Comparison of ENCODE assay signal across 15 mouse cellular contexts in the genomic region with DNA sequence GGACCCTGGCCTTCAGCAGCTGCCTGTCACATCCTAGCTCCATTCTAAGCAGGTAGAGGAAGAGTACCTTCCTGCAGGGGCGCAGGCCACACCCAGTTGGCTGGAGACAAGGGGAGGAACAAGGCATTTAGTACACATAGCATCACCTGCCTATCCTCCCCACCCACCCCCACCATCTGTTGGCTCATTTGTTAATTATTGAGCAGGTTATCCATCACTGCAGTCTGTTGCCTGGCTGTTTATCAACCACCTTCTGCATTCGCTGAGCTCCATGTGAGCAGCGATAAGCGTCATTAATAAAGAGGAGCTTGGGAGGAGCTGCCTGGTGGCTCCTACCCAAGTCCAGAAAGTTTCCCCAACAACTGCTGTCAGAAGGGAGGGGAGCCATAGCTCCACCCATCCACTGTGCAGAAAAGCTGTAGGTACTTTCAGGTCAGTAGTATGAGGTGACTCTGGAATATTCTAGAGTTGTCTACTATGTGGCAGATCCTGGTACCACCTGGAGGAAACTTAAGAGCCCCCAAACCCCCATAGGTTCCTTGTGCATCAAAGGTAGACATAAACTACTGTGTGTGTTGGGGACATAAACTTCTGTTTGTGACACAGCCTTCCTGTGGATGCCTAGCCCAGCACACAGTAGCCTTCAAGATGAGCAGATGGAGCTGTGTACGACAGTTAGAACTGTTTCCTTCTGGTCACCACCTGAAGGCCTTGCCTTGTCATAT.
DNase-seq lines count a peak whose midpoint lies in the region; ATAC-seq and TF ChIP-seq lines count a peak whose summit lies in the region.
"Had no signal": no experiment of that assay in that cellular context is flagged by ENCODE, and none has a peak within 500 bp of the region (broad histone marks: within the 10 kb centered on the region; RNA-seq: fewer than 3 reads in every experiment).

No protein-coding gene starts in this region.

- no peaks in the 10 kb centered on the region for H3K36me3 ChIP-seq in MEL (ENCODE audit: control insufficient read depth in 1 of 2, insufficient read depth in 2 of 2, low read length in 2 of 2)
- H3K36me3 ChIP-seq: embryonic facial prominence, embryonic 15.5 days; limb, embryonic 12.5 days had no signal

- H3K4me3 ChIP-seq in MEL (ENCODE audit: control insufficient read depth in 1 of 2, insufficient read depth in 1 of 2, low read depth in 2 of 2, low read length in 2 of 2) = no peak overlapping the region
- no peak overlapping the region for H3K4me3 ChIP-seq in cerebellum, adult 2 months (replicated peaks; ENCODE audit: insufficient read depth, low read depth, low read length)
- H3K4me3 ChIP-seq: embryonic facial prominence, embryonic 15.5 days; limb, embryonic 12.5 days had no signal

- 86% methylated on average over 5 of the region's 5 CpGs for WGBS in cerebellum, adult 2 months

- H3K79me2 ChIP-seq in MEL (ENCODE audit: control insufficient read depth, insufficient read depth, low read length, poor library complexity) = no peaks in the 10 kb centered on the region

- TF ChIP-seq RAD21 in MEL (IDR thresholded peaks at IDR 0.05; ENCODE audit: low read depth, low read length) = no peak

- H3K9me3 ChIP-seq in MEL (replicated peaks; ENCODE audit: insufficient read depth, low read length) = no peaks in the 10 kb centered on the region
- H3K9me3 ChIP-seq: embryonic facial prominence, embryonic 15.5 days; limb, embryonic 12.5 days had no signal

- TF ChIP-seq CTCF in MEL (IDR thresholded peaks at IDR 0.05 in 2 of 3, conservative IDR thresholded peaks at IDR 0.05 in 1 of 3; ENCODE audit: control insufficient read depth in 1 of 3, insufficient read depth in 1 of 3, low read depth in 2 of 3, low read length in 3 of 3, poor library complexity in 1 of 3, severe bottlenecking in 1 of 3) = no peak
- TF ChIP-seq CTCF in cerebellum, adult 2 months (IDR thresholded peaks at IDR 0.05; ENCODE audit: borderline replicate concordance, insufficient read depth, low read depth, low read length) = no peak

- H3K4me1 ChIP-seq in MEL (ENCODE audit: control insufficient read depth in 1 of 2, insufficient read depth in 2 of 2, low read length in 2 of 2) = no peaks in the 10 kb centered on the region
- peaks cover 9% of the 10 kb centered on the region for H3K4me1 ChIP-seq in cerebellum, adult 2 months (ENCODE audit: control insufficient read depth, insufficient read depth, low read length)
- H3K4me1 ChIP-seq: embryonic facial prominence, embryonic 15.5 days had no signal

- no peak for TF ChIP-seq POLR2A in MEL (IDR thresholded peaks at IDR 0.05; ENCODE audit: control insufficient read depth in 1 of 2, insufficient read depth in 1 of 2, low read depth in 1 of 2, low read length in 2 of 2, poor library complexity in 1 of 2)
- TF ChIP-seq POLR2A in cerebellum, adult 2 months (IDR thresholded peaks at IDR 0.05; ENCODE audit: borderline replicate concordance, insufficient read depth, low read length) = no peak

- peak; percentile 84 for ATAC-seq in erythroid progenitor cell, adult 5-6 weeks (replicated peaks; ENCODE audit: low FRiP score, poor library complexity, severe bottlenecking)
- ATAC-seq in megakaryocyte progenitor cell, adult 5-6 weeks (replicated peaks; ENCODE audit: poor library complexity) = peak; percentile 85

- H3K27me3 ChIP-seq in MEL (ENCODE audit: control insufficient read depth in 1 of 2, insufficient read depth in 2 of 2, low read length in 2 of 2) = no peaks in the 10 kb centered on the region
- no peaks in the 10 kb centered on the region for H3K27me3 ChIP-seq in cerebellum, adult 2 months (ENCODE audit: control insufficient read depth, insufficient read depth, low read length)
- H3K27me3 ChIP-seq: embryonic facial prominence, embryonic 15.5 days had no signal

- no peak overlapping the region for H3K9ac ChIP-seq in MEL (ENCODE audit: control insufficient read depth, low read depth, low read length, poor library complexity, severe bottlenecking)
- H3K9ac ChIP-seq: embryonic facial prominence, embryonic 15.5 days; limb, embryonic 12.5 days had no signal

- peak overlapping the region; percentile 62 for H3K27ac ChIP-seq in MEL (ENCODE audit: control insufficient read depth, low read depth, low read length)
- no peak overlapping the region for H3K27ac ChIP-seq in cerebellum, adult 2 months (ENCODE audit: insufficient read depth, low read length)
- H3K27ac ChIP-seq: embryonic facial prominence, embryonic 15.5 days; limb, embryonic 12.5 days; macrophage had no signal

- TF ChIP-seq EP300 in MEL (IDR thresholded peaks at IDR 0.05; ENCODE audit: low read depth in 1 of 2, low read length in 2 of 2) = peak; percentile 36 to 73; a peak in 3 of 4 replicates

- peak; percentile 57 for DNase-seq in MEL (ENCODE audit: low read depth, low spot score)
- DNase-seq in kidney, postnatal 14 days = peak; percentile 48
- no peak for DNase-seq in neural tube, embryonic 10.5 days (ENCODE audit: extremely low spot score, low spot score)
- DNase-seq in cerebellum, adult 9-10 months = no peak
- DNase-seq in frontal cortex, postnatal 10 days (ENCODE audit: low spot score in 2 of 2) = no peak
- DNase-seq in cerebellum, adult 2 months = no peak
- DNase-seq: adrenal gland, postnatal 14 days; cerebellum, postnatal 14 days; heart, postnatal 4 days; right cerebral cortex, adult 18-20 months had no signal

TF ChIP-seq in MEL, 35 proteins besides CTCF, POLR2A, EP300 and RAD21:
- TF ChIP-seq CHD2 (IDR thresholded peaks at IDR 0.05; ENCODE audit: low read length) = no peak
- no peak for TF ChIP-seq ZKSCAN1 (IDR thresholded peaks at IDR 0.05; ENCODE audit: low read depth, low read length)
- TF ChIP-seq JUND (IDR thresholded peaks at IDR 0.05; ENCODE audit: low read depth, low read length) = no peak
- TF ChIP-seq MYB (IDR thresholded peaks at IDR 0.05; ENCODE audit: low read depth, low read length) = no peak
- TF ChIP-seq TCF12 (IDR thresholded peaks at IDR 0.05; ENCODE audit: low read depth, low read length) = peak; percentile 79
- TF ChIP-seq TAL1 (IDR thresholded peaks at IDR 0.05; ENCODE audit: low read length) = peak; percentile 49
- TF ChIP-seq NRF1 (IDR thresholded peaks at IDR 0.05; ENCODE audit: insufficient read depth, low read depth, low read length, poor library complexity, severe bottlenecking) = no peak
- TF ChIP-seq USF2 (IDR thresholded peaks at IDR 0.05; ENCODE audit: borderline replicate concordance in 1 of 2, insufficient read depth in 1 of 2, low read depth in 1 of 2, low read length in 2 of 2) = no peak
- TF ChIP-seq MEF2A (IDR thresholded peaks at IDR 0.05; ENCODE audit: extremely low read depth, insufficient replicate concordance, low read depth, low read length, poor library complexity, severe bottlenecking) = no peak
- TF ChIP-seq E2F4 (IDR thresholded peaks at IDR 0.05; ENCODE audit: borderline replicate concordance, low read depth, low read length) = no peak
- no peak for TF ChIP-seq KAT2A (conservative IDR thresholded peaks at IDR 0.05; ENCODE audit: low read depth, low read length)
- no peak for TF ChIP-seq NELFE (IDR thresholded peaks at IDR 0.05; ENCODE audit: low read depth, low read length)
- TF ChIP-seq CHD1 (IDR thresholded peaks at IDR 0.05; ENCODE audit: low read depth, low read length) = no peak
- no peak for TF ChIP-seq POLR2AphosphoS5 (IDR thresholded peaks at IDR 0.05; ENCODE audit: borderline replicate concordance, low read depth, low read length)
- TF ChIP-seq MYC (IDR thresholded peaks at IDR 0.05; ENCODE audit: low read depth, low read length) = no peak
- TF ChIP-seq TBP (IDR thresholded peaks at IDR 0.05; ENCODE audit: low read depth, low read length) = no peak
- no peak for TF ChIP-seq MAX (IDR thresholded peaks at IDR 0.05; ENCODE audit: low read length)
- no peak for TF ChIP-seq USF1 (IDR thresholded peaks at IDR 0.05; ENCODE audit: low read depth, low read length)
- TF ChIP-seq ZNF384 (IDR thresholded peaks at IDR 0.05; ENCODE audit: low read depth, low read length) = no peak
- no peak for TF ChIP-seq MXI1 (IDR thresholded peaks at IDR 0.05; ENCODE audit: low read depth, low read length)
- no peak for TF ChIP-seq SIN3A (IDR thresholded peaks at IDR 0.05; ENCODE audit: low read length)
- TF ChIP-seq GATA1 (IDR thresholded peaks at IDR 0.05; ENCODE audit: low read depth, low read length) = peak; percentile 58
- TF ChIP-seq POLR2AphosphoS2 (IDR thresholded peaks at IDR 0.05; ENCODE audit: low read length) = no peak
- TF ChIP-seq ETS1 (IDR thresholded peaks at IDR 0.05; ENCODE audit: low read depth, low read length) = 0 out of 2 replicates have a peak, but pooled peaks have one; percentile 31
- TF ChIP-seq UBTF (IDR thresholded peaks at IDR 0.05; ENCODE audit: borderline replicate concordance, insufficient read depth, low read depth, low read length) = no peak
TF ChIP-seq in MEL: peak in this region for 4.

Comparison
In these comparisons a context has a peak if more than half of its experiments do, and no peak if none do; other contexts are left out.
1. DNase-seq: peak in MEL (single experiment) and kidney, postnatal 14 days (single experiment); none in neural tube, embryonic 10.5 days (single experiment), cerebellum, adult 9-10 months (single experiment), frontal cortex, postnatal 10 days (0 of 2) and cerebellum, adult 2 months (0 of 2).